Mouse (Mus musculus) ES-Bruce4 (cell line): ENCODE data around the gene Pip4k2a.

Experiments used
- CTCF ChIP-seq: IDR thresholded peaks from one replicate; pipeline ENCODE4 v1.8.1; 2011; ENCODE audit warnings: low read depth, low read length
- EP300 ChIP-seq: IDR thresholded peaks from 2 replicates; pipeline ENCODE4 v1.6.1; 2011; ENCODE audit warnings: low read depth, low read length; ENCODE audit not compliant: insufficient read depth

DNA sequence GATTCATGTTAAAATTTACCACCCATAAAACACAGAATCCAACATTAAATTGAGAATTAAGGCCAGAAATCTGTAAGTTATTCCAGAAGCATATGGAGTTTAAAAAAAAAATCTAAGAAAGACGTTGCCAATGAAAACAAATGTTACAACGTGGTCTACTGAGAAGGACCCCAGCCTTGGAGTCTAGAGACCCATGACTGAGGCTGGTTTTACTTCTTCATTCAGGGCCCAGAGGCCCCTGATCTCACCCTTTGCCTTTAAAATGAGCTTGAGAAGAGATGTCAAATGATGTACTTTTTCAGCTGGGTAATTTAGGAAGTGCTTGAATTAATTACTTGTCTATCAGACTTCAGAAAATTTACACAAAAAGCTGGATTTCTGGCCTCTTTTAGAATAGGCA lies 83.2 kb downstream of the Pip4k2a start:
- no peak for TF ChIP-seq EP300
- TF ChIP-seq CTCF = no peak
